Mouse (Mus musculus): Measurements from ENCODE around the gene Rnf38. TPM values are rescaled to one million over a fixed set of nuclear protein-coding genes. Genes with fewer than 3 reads are reported as not detected.
A peak's percentile ranks its signal among the peaks of the same experiment; 100 is the strongest.

Gene Rnf38
- total RNA-seq (2021) = 100 to 1,000 TPM; 111 to 113 TPM

DNA sequence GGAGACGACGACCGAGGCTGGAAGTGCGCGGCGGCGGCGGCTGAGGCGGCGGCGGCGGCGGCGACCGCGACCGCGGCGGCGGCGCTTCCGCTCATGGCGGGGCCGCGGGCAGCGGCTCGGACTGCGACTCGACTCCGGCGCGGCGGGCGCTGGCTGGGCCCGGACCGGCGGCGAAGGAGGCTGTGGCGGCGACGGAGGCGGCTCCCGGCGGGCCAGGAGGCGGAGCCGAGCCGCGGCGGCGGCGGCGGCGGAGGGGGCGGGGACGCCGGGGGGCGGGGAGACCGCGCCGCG is at the start of gene Rnf38:
Rnf38 (minus strand) TSS at position 77 of the 291 bp plus-strand sequence.
- intact Hi-C loops (cut with DNase I) = no loop called here
- no peak for DNase-seq

DNA sequence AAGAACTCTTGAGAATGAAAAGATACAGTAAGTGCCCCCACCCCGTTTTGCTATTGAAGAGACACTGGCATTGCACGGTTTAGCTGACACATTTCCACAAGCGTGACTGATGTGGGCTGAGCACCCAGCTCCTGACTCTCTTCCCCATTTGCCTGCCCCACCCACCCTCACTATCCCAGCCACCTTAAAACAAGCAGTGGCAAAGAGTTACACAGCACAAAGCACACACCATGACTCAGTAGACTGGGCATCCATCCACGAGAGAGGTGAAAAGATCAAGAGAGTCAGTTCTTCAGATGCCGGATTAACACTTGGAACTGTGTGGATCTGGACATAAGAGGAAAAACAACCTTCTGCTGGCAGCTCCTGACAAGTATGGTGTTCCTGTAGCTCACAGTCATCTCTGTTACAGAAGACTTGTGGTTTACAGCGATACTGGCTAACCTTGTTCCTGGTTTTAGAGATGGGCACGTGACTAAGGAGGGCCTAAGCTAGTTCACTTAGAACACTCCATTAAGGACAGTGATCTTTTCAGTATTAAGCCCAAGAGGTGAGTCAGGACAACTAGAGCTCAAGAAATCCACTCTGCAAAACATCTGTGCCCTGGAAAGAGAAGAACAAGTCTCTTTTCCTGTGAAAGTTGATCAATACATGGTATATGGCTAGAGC is 48.1 kb upstream of the Rnf38 start:
- intact Hi-C loops (cut with DNase I) = no loop called here
- DNase-seq = no peak

DNA sequence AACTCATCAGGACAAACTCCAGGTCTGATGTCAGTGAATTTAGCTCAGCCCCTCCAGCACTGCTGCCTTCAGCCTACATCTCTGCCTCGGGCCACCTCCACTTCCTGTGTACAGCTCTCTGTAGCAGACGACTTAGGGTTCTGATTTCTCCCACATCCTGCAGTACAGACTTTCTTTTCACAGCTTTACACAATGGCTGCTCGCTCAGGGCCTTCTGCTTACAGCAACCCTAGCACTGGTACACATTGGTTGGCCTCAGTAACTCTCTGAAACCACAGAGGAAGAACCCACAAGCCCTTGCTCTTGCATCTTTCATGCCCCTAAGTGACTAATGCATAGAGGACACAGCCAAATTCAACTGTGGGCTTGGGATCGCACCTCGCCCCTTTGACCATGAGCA is 37.5 kb upstream of the Rnf38 start:
- intact Hi-C loops (cut with DNase I) = no loop called here
- DNase-seq = no peak

DNA sequence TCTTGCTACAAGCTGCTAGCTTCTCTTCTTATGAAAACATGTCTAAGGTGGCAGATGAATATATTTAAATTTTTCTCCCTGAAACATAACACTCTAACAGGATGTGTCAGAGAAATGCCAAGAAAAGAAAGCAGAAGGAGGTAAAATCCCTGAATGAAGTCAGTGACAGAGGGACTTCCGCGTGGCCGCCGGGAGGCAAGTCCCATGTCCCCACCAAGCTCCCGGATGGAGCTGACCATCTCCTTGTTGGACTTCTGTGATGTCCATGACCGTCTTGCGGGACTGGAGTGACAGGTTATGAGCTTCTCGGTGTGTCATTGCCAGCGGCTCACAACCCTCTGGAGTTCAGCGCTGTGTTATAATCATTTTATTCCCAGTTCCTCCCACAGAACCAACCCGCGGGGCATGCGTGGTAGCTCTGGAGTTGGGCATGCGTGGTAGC is 35.8 kb upstream of the Rnf38 start:
- intact Hi-C loops (cut with DNase I) = no loop called here
- DNase-seq = no peak

DNA sequence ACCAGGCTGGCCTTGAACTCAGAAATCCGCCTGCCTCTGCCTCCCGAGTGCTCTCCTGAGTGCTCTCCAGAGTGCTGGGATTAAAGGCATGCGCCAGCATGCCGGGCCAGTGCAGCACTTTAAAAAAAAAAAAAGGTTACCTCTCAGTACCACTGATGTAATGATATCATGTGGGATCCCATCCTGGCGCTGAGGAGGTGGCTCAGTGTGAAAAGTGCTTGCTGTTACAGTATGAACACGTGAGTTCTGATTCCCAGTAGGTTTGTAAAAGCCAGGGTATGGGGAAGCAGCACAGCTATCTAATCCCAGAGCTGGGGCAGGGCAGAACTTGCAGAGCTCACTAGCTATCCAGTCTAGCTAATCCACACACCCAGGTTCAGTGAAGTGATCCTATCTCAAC is 33.8 kb upstream of the Rnf38 start:
- DNase-seq = no peak
- intact Hi-C loops (cut with DNase I) = no loop called here

DNA sequence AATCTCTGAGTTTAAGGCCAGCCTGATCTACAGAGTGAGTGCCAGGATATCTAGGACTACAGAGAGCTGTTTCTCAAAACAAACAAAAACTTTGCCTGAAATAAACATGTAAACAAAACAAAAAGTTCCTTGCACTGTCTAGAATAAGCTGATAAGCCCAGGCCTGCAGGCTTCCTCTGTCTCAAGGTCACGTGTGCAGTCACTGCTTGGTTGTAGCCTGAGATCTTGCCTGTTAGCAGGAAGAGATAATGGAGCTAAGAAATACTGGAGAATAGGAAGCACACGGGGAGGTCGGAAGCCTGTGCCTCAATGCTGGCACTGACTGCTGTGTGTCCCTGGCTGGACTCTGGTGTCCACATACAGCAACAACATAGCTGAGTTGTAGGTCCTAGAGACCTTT is 31.9 kb upstream of the Rnf38 start:
- intact Hi-C loops (cut with DNase I) = no loop called here
- DNase-seq = no peak

DNA sequence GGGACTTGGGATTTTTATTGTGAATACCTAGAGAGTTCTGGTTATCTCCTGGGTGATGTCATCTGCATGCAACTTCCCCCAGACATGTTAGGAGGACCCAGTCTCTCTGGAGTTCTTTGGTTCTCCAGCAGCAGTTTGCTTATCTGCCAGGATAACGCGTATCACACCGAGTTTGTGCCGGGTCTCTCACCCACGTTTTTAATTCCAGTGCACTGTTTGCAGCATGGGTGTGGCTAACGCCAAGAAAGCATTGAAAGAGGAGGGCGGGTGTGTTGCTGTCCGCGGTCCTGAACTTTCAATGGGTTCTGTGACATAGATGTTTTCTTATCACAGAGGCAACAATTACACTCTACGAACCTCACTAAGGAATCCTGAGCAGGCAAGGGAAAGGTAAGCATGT is 26.7 kb upstream of the Rnf38 start:
- DNase-seq = peak; percentile 21
- intact Hi-C loops (cut with DNase I) = no loop called here

DNA sequence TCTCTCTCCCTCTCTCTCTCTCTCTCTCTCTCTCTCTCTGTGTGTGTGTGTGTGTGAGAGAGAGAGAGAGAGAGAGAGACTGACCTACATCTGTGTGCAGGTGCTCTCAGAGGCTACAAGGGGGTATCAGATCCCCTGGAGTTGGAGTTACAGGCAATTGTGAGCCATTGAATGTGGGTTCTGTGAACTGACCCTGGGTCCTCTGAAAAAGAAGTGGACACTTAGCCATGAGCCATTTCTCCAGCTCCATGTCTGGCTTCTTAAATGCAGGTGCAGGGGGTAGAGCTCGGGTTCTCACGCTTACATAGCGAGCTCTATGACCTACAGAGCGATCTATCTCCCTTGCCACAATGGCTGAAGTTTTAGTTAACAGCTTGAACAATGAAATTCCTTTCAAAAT is 25.5 kb upstream of the Rnf38 start:
- intact Hi-C loops (cut with DNase I) = no loop called here
- DNase-seq = no peak

DNA sequence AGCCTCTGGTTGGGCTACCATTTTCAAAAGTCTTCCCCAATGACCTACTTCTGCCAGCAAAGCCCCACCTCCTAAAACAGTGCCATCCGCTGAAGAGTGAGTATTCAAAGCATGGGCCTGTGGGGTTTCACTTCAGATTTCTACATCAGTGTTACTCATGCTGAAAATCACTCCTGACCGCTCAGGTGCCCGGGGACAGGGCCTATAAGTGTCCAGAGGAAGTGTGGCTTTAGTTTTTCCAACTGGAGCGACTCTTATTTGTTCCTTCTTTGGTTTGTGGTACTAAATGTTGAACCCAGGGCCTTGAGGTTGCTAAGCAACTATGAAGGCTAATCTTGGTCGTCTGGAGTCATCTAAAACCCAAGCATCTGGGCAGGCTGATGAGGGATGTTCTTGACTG is 21.0 kb upstream of the Rnf38 start:
- intact Hi-C loops (cut with DNase I) = no loop called here
- no peak for DNase-seq

DNA sequence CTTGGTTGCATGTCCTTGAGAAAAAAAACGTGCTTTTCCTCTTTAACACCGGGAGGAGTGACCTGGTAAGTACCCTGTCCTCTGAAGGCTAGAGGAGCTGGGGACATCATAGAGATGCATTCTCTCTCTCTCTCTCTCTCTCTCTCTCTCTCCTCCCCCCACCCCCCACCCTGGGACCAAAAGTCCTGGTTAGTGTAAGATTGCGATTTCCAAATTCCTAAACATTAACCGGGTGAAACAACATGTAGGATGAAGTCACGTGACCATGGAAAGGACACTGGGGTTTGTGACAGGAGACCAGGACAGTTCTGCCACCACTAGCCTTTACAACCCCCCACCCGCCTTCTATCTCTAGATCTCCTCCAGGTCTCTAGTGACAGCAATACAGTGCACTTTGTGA is 19.6 kb upstream of the Rnf38 start:
- intact Hi-C loops (cut with DNase I) = no loop called here
- DNase-seq = no peak

DNA sequence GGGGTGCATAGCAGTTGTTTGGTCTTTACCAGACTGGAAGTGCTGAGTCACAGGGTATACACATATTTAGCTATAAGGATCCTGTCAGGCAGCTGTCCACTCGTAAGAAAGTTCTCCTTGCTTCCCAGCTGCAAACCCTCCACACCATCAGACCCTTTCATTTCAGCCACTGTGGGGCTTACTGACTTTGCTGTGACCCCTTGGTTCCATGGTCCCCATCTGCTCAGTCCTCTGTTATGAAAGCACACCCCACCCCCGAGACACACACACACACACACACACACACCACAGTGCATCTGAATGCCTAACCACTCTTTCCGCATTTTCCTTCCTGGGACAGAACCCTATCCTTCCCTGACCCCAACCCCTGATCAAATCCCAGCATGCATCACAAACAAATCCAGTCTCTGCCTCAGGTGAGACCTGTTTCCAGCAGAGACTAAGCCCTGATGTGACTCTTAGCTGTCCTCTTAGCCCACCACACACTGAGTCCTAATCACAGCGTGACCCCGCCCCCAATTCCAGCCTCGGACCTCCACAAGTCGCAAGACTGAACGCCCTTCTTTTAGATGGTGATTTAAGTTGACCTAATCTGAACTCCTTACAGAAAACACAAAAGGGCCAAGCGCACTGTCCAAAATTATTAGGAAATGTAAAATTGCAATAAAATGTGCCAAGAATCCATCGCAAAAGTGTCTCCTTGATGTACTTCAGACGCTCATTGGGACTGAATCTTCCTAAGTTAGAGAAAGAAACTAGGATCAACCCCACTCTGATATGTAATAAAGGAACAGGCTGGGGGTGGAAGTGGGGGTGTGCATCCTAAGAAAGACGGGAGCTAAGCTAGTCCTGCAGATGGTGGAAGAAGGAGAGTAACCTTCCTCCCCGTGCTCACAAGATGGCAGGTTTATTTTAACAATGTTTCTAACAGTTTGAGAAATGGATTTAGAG is 18.7 kb upstream of the Rnf38 start:
- intact Hi-C loops (cut with DNase I) = no loop called here
- no peak for DNase-seq

DNA sequence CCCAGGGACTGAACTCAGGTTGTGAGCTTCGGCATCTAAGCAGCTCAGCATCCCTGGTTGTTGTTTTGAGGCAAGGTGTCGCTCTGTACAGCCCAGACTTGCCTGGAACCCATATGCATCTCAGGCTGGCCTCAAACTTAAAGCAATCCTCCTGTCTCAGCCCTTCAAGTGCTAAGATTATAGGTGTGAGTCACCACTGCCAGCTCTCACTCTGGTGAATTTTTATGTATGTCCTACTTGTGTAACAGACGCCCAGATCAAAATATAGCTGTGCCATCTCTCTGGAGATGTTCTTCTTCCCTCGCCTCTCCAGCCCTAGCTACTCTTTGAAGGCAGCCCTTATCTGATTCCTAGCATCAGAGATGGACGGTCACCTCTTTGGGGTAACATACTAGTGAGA is 17.9 kb upstream of the Rnf38 start:
- DNase-seq = no peak
- intact Hi-C loops (cut with DNase I) = no loop called here

DNA sequence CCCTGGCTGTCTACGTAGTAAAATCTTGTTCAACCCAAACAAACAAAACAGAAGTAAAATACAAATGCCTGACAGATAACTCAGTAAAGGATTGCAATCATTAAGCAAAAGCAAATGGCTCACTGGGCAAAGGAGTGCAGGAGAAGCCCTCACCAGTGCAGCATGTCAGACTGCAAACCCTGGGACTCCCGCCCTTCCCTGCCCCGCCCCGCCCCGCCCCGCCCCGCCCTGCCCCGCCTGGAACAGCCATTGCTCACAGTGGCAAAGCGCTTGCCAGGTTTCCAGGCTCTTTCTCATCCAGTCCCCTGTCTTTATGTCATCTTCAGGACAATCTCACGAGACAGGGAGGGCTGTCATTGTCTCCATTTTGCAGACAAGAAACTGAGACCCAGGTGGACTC is 16.1 kb upstream of the Rnf38 start:
- intact Hi-C loops (cut with DNase I) = no loop called here
- peak; percentile 7 for DNase-seq

DNA sequence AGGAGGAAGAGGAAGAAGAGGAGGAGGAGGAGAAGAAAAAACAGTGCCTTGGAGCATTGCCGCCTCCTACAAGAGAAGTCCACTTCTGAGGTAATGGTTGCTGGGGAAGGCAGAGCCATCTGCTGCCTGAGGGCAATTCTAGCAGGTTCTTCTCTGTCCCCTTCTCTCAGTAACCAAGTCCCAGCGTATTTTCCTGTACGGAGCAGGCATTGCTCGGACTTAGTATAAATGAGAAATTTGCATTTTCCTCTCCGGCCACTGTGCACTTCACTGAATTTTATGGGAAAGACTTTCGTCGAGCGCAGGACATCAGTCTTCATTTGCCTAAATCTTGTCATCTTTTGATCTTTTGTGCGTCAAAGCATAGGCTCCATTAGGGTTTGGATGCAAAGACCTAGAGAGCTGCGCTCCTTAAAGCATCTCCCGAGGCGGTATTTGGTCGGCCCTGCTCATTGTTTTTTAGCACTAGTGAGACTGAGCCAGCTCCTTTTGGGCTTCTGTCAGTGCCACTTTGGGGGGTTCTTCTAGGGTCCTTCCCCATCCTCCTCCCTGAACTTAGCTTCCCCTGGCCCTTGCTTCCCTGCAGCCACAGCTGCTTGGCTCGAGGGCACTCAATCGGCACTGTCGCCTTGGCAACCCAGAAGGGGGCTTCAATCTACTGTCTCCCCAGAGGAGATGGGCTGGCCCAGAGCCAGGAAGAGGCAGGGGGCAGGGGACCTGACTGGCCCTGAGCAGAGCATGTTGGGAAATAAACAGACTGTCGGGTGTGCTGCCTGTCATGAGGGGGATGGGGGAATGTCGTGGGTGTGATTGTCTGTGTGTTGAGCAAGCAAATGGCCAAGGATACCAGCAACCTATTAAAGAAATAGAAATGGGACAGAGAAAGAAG is 13.7 kb upstream of the Rnf38 start:
- intact Hi-C loops (cut with DNase I) = no loop called here
- DNase-seq = peak; percentile 98

DNA sequence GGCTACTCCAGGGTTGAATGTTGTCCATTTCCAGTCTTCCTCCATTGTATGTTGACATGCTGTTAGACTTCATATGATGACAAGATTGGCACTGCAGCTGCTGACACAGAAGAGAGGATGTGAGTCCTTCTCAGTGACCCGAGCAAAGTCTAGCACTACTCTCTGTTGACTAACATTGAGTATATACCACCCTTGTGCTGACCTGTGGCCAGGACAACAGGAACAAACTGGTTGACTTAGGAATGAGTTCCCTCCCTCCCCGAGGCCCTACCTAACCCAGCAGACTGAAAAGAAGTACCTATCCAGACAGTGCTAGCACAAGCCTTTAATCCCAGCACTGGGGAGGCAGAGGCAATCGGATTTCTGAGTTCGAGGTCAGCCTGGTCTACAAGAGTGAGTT is 12.7 kb upstream of the Rnf38 start:
- DNase-seq = no peak
- intact Hi-C loops (cut with DNase I) = no loop called here

DNA sequence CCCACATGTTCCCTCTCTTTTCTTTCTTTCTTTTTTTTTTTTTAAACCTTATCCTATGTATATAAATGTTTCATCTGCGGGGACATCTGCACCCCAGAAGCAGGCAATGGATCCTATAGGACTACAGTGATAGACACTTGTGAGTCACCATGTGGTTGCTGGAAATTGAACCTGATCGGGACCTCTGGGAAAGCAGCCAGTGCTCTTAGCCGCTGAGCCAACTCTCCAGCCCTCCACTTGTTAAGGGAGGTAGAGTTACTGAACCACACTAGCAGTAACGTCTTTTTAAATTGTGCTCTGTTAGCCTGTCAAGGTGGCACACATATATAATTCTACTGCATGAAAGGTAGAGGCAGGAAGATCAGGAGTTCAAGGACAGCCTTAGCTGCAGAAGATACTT is 8.0 kb upstream of the Rnf38 start:
- intact Hi-C loops (cut with DNase I) = no loop called here
- DNase-seq = peak; percentile 20

DNA sequence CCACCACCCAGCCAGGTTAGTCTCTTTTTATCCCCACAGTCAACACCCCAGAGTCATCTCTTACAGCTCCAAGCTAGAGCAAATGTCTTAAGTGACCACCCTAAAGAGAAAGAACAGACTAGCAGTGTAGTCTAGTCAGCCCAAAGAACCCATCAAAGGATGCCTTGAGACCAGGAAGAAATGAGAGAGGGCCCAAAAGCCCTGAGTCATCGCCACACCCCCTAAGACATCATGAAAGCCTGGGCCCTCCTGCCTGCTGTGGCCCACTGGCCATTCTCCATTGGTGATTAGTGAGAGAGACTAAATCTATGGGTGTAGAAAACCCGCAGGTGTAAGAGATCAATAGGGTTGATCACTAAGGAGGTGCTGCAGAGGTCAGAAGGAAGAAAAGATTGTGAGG is 2.4 kb upstream of the Rnf38 start:
- DNase-seq = no peak
- intact Hi-C loops (cut with DNase I) = no loop called here

DNA sequence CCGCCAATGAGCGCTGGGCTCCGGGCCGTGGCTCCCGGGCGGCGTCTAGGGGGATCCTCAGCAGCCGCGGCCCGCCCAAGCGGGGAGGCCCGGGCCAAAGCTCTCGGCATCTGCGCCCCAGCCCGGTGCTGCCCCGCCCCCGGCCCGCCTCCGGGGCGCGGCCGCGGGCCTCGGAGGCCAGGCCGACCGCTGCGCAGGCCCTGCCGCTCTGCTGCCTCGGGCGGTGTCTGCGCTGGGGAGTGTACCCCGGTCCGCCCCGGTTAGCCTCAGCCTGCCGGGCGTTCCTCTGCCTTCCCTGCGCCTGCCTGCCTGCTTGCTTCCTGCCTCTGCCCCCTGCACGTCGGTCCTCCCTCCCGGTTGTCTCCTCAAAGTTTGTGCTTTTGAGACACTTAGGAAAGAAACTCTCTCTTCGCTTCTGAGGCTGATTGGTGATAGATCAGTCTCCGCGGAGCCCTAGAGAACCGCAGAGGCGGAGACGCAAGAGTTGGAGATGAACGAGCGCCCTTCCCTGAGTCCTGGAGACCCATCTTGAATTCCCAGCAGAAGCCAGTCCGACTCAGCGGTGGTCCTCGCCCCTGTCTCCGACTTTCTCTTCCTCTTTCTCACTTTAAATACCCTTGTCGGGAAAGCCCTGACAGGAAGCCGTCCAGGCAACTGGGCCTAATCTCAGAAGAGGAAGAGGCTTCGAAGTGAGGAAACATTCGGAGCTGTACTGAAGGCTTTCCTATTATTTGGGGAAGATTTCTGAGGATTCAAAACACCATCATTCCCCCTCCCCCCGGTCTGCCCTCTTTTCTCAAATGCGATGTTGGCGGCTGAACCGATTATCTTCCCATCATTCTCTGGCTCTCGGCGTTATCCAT is 646 bp upstream of the Rnf38 start:
- peak; percentile 91 for DNase-seq
- intact Hi-C loops (cut with DNase I) = no loop called here

DNA sequence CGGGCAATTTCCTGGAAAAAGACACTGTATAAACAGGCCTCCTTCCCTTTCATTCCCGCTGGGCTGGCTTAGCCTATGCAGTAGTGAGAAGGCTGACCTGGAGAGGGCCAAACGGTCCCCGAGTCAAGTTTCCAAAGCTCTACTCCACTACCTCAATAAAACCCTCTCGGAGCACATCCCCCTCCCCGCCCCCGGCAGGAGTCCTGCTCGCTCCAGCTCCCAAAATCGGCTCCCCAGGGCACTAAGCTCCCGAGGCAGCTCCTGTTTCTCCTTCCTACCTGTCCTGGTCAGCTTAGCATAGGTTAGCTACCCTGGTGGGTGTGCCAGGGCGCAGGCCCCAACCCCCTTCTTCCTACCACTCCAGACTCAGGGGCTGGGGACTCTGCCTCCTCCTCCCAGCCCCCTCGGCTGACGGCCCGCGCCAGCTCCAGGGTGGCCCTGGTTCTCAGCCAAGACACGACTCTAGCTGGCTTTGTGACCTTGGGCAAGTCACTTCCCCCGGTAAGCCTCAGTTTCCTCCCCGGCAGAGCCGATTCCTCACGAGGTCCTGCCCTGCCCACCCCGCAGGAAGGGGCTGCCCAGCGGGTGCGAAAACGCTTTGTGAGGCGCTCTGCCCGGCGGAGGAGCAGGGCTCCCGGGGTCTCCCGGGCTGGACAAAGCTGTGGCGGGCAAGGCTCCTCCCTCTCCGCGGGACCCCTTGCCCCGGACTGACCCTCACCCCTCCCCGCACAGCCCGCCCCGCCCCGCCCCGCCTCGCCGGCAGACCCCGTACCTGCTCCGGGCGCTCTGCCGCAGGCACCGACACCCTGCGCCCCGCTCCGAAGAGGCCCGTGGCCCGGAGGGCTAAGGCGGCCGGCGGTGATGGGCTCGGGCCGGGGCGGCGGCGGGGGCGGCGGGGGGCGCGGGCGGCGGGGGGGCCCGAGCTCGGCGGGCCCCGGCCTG is 547 bp downstream of the Rnf38 start:
- peak; percentile 73 for DNase-seq
- intact Hi-C loops (cut with DNase I) = no loop called here

All from left cerebral cortex, postnatal 4 days (tissue).